Mouse (Mus musculus) lung, adult 2 months (tissue): Measurements from ENCODE around the gene Cdkn1b.

ENCODE experiments used
- CTCF ChIP-seq: fragments of 200-500 bp; IDR thresholded peaks from 2 replicates; pipeline ENCODE4 v1.5.1; 2011; ENCODE audit warnings: mild to moderate bottlenecking, low read length, control low read depth; ENCODE audit not compliant: insufficient read depth
- POLR2A ChIP-seq: fragments of 200-500 bp; IDR thresholded peaks from 2 replicates; pipeline ENCODE4 v1.6.1; 2011; ENCODE audit warnings: low read depth, mild to moderate bottlenecking, control low read depth, low read length, borderline replicate concordance; ENCODE audit errors: extremely low read depth

GRCm38 (mm10) chr6:134928096-134928888 is 8.1 kb downstream of the Cdkn1b start:
- no peak for TF ChIP-seq CTCF
- peak; percentile 90; the same call in 1 of the 2 replicates for TF ChIP-seq POLR2A
